Mouse (Mus musculus) MEL (cell line): ENCODE results near the gene Cnst. TPM values are rescaled to one million over a fixed set of nuclear protein-coding genes. Genes with fewer than 3 reads are reported as not detected.

Experiments
- DNase-seq: peaks from one replicate; pipeline ENCODE4 v3.0.0; 2011; ENCODE audit warnings: low read depth, low spot score
- H3K27ac ChIP-seq: 2 replicates; pipeline ENCODE4 v1.5.1; 2012; ENCODE audit warnings: low read depth, mild to moderate bottlenecking, control low read depth, low read length, moderate library complexity; ENCODE audit not compliant: control insufficient read depth
- H3K27me3 ChIP-seq, 2 experiments: fragments of 150-350 bp in 1 of 2; sonication (generic) in 1 of 2; 2 replicates each; pipeline ENCODE4 v1.6.1; 2012; ENCODE audit warnings: low read length in 2 of 2, mild to moderate bottlenecking in 2 of 2, improper control_type of control experiment in 1 of 2, moderate library complexity in 1 of 2; ENCODE audit not compliant: insufficient read depth in 2 of 2, control insufficient read depth in 1 of 2
- H3K36me3 ChIP-seq, 2 experiments: 2 replicates each; pipeline ENCODE4 v1.6.1; 2012 to 2014; ENCODE audit warnings: low read length in 2 of 2, improper control_type of control experiment in 1 of 2, inconsistent platforms in 1 of 2, mild to moderate bottlenecking in 1 of 2; ENCODE audit not compliant: insufficient read depth in 2 of 2, control insufficient read depth in 1 of 2
- H3K4me1 ChIP-seq, 2 experiments: fragments of 150-350 bp in 1 of 2; sonication (generic) in 1 of 2; 2 replicates each; pipeline ENCODE4 v1.6.1; 2012; ENCODE audit warnings: low read length in 2 of 2, improper control_type of control experiment in 1 of 2, mild to moderate bottlenecking in 1 of 2; ENCODE audit not compliant: insufficient read depth in 2 of 2, control insufficient read depth in 1 of 2
- H3K4me3 ChIP-seq, 2 experiments: fragments of 150-350 bp in 1 of 2; sonication (generic) in 1 of 2; 2 replicates each; pipeline ENCODE4 v1.5.1; 2012; ENCODE audit warnings: low read depth in 2 of 2, low read length in 2 of 2, mild to moderate bottlenecking in 2 of 2, moderate library complexity in 2 of 2, control low read depth in 1 of 2, improper control_type of control experiment in 1 of 2; ENCODE audit not compliant: control insufficient read depth in 1 of 2, insufficient read depth in 1 of 2
- H3K79me2 ChIP-seq: 2 replicates; pipeline ENCODE4 v1.6.1; 2012; ENCODE audit warnings: mild to moderate bottlenecking, low read length, moderate library complexity; ENCODE audit not compliant: control insufficient read depth, poor library complexity, insufficient read depth
- H3K9ac ChIP-seq: 2 replicates; pipeline ENCODE4 v1.6.1; 2012; ENCODE audit warnings: low read depth, mild to moderate bottlenecking, control low read depth, low read length, moderate library complexity; ENCODE audit not compliant: control insufficient read depth, poor library complexity, severe bottlenecking
- H3K9me3 ChIP-seq: fragments of 150-350 bp; sonication (generic); replicated peaks from 2 replicates; pipeline ENCODE4 v1.6.1; 2012; ENCODE audit warnings: mild to moderate bottlenecking, low read length, improper control_type of control experiment, moderate library complexity; ENCODE audit not compliant: insufficient read depth
- BHLHE40 ChIP-seq: IDR thresholded peaks from 2 replicates; pipeline ENCODE4 v1.6.1; 2012; ENCODE audit warnings: low read depth, mild to moderate bottlenecking, inconsistent platforms, low read length, improper control_type of control experiment, borderline replicate concordance
- CHD1 ChIP-seq: IDR thresholded peaks from 2 replicates; pipeline ENCODE4 v1.6.1; 2012; ENCODE audit warnings: low read depth, mild to moderate bottlenecking, inconsistent platforms, low read length, improper control_type of control experiment
- CTCF ChIP-seq, 3 experiments: IDR thresholded peaks in 2 of 3; conservative IDR thresholded peaks in 1 of 3; 2 replicates each; pipeline ENCODE4 v1.5.1; 2011 to 2012; ENCODE audit warnings: low read length in 3 of 3, low read depth in 2 of 3, mild to moderate bottlenecking in 2 of 3, improper control_type of control experiment in 1 of 3, inconsistent platforms in 1 of 3, mixed read lengths in 1 of 3, moderate library complexity in 1 of 3; ENCODE audit not compliant: control insufficient read depth in 1 of 3, insufficient read depth in 1 of 3, poor library complexity in 1 of 3, severe bottlenecking in 1 of 3
- ELF1 ChIP-seq: IDR thresholded peaks from 2 replicates; pipeline ENCODE4 v1.6.1; 2014; ENCODE audit warnings: low read depth, mild to moderate bottlenecking, inconsistent platforms, low read length, improper control_type of control experiment, moderate library complexity
- GATA1 ChIP-seq: IDR thresholded peaks from 2 replicates; pipeline ENCODE4 v1.6.1; 2011; ENCODE audit warnings: low read depth, low read length, improper control_type of control experiment
- KAT2A ChIP-seq: conservative IDR thresholded peaks from 2 replicates; pipeline ENCODE4 v1.6.1; 2012; ENCODE audit warnings: low read depth, low read length, improper control_type of control experiment, inconsistent platforms
- MAFK ChIP-seq: IDR thresholded peaks from 2 replicates; pipeline ENCODE4 v1.6.1; 2011; ENCODE audit warnings: low read depth, mild to moderate bottlenecking, low read length, improper control_type of control experiment, borderline replicate concordance
- MAX ChIP-seq: IDR thresholded peaks from 2 replicates; pipeline ENCODE4 v1.6.1; 2011; ENCODE audit warnings: low read length, improper control_type of control experiment
- MAZ ChIP-seq: IDR thresholded peaks from 2 replicates; pipeline ENCODE4 v1.6.1; 2012; ENCODE audit warnings: low read depth, mild to moderate bottlenecking, inconsistent platforms, low read length, improper control_type of control experiment
- MXI1 ChIP-seq: IDR thresholded peaks from 2 replicates; pipeline ENCODE4 v1.6.1; 2011; ENCODE audit warnings: mild to moderate bottlenecking, low read depth, low read length, improper control_type of control experiment
- NELFE ChIP-seq: IDR thresholded peaks from 2 replicates; pipeline ENCODE4 v1.6.1; 2011; ENCODE audit warnings: low read depth, low read length, improper control_type of control experiment
- RCOR1 ChIP-seq: IDR thresholded peaks from 2 replicates; pipeline ENCODE4 v1.6.1; 2012; ENCODE audit warnings: low read depth, mild to moderate bottlenecking, inconsistent platforms, low read length, improper control_type of control experiment
- TCF12 ChIP-seq: IDR thresholded peaks from 2 replicates; pipeline ENCODE4 v1.6.1; 2014; ENCODE audit warnings: low read depth, mild to moderate bottlenecking, inconsistent platforms, low read length, improper control_type of control experiment, moderate library complexity
- UBTF ChIP-seq: IDR thresholded peaks from 2 replicates; pipeline ENCODE4 v1.6.1; 2012; ENCODE audit warnings: low read depth, mild to moderate bottlenecking, inconsistent platforms, low read length, improper control_type of control experiment, moderate library complexity, borderline replicate concordance; ENCODE audit not compliant: insufficient read depth
- USF1 ChIP-seq: IDR thresholded peaks from 2 replicates; pipeline ENCODE4 v1.6.1; 2014; ENCODE audit warnings: low read depth, mild to moderate bottlenecking, inconsistent platforms, low read length, improper control_type of control experiment, moderate library complexity
- polyA plus RNA-seq, 2 experiments: library from polyadenylated mRNA; stranded (reverse) in 1 of 2; unstranded in 1 of 2; fragments of >175 nt in 1 of 2; fragments of >200 nt in 1 of 2; gene quantifications; 2 replicates each; pipeline versions ENCODE4 v1.2.1 to v1.2.4; 2012; ENCODE audit warnings: low replicate concordance in 2 of 2, low read depth in 1 of 2; ENCODE audit not compliant: insufficient read length in 2 of 2, insufficient read depth in 1 of 2, missing spikeins in 1 of 2
- total RNA-seq: library from RNA; depleted of rRNA; stranded (reverse); fragments of 300-350 nt; gene quantifications from 2 replicates; pipeline ENCODE4 v1.2.3, GENCODE M21; 2012

Cnst gene
- total and polyA plus RNA-seq, 3 experiments, result 10.4 to 12.1 TPM; not detected in 1

- Histone ChIP-seq H3K4me3 (no peak overlapping the region), H3K27ac (no peak overlapping the region), H3K36me3 (peaks cover 0 to 3% of the 10 kb centered on the region in 2 experiments; a peak in 2 of 4 replicates), H3K27me3 (no peaks in the 10 kb centered on the region), H3K9ac (no peak overlapping the region), H3K79me2 (peaks cover 12% of the 10 kb centered on the region), H3K4me1 (no peaks in the 10 kb centered on the region), H3K9me3 (no peaks in the 10 kb centered on the region)
- TF ChIP-seq ELF1 (no peak), KAT2A (no peak), CHD1 (no peak), TCF12 (no peak), MAZ (no peak), GATA1 (no peak), NELFE (no peak), BHLHE40 (no peak), MXI1 (no peak), CTCF (IDR thresholded peaks at IDR 0.05 in 2 of 3, conservative IDR thresholded peaks at IDR 0.05 in 1 of 3; ENCODE audit: control insufficient read depth in 1 of 3, insufficient read depth in 1 of 3, low read depth in 2 of 3, low read length in 3 of 3, poor library complexity in 1 of 3, severe bottlenecking in 1 of 3) (no peak), UBTF (no peak), RCOR1 (no peak), USF1 (no peak)
- no peak for DNase-seq
These were observed 26.3 kb upstream of the Cnst start for GRCm38 (mm10) chr1:179519901-179520300.

GRCm38 (mm10) chr1:179539054-179539453 is 7.1 kb upstream of the Cnst start:
- TF ChIP-seq MAFK (0 out of 2 replicates have a peak, but pooled peaks have one; percentile 57), CTCF (IDR thresholded peaks at IDR 0.05 in 2 of 3, conservative IDR thresholded peaks at IDR 0.05 in 1 of 3; ENCODE audit: control insufficient read depth in 1 of 3, insufficient read depth in 1 of 3, low read depth in 2 of 3, low read length in 3 of 3, poor library complexity in 1 of 3, severe bottlenecking in 1 of 3) (no peak), MAX (no peak), RCOR1 (no peak)
- H3K79me2 ChIP-seq, result peaks cover 11% of the 10 kb centered on the region
- H3K4me3 ChIP-seq, result no peak overlapping the region
- DNase-seq, result no peak
- peaks cover 7 to 11% of the 10 kb centered on the region in 2 experiments for H3K36me3 ChIP-seq
- no peaks in the 10 kb centered on the region for H3K9me3 ChIP-seq
- peaks cover 3 to 5% of the 10 kb centered on the region in 2 experiments; a peak in 2 of 4 replicates for H3K4me1 ChIP-seq
- no peak overlapping the region for H3K27ac ChIP-seq
- H3K9ac ChIP-seq, result no peak overlapping the region
- H3K27me3 ChIP-seq, result no peaks in the 10 kb centered on the region
